Mouse (Mus musculus) neural tube, embryonic 13.5 days (tissue): ENCODE measurements around the gene Specc1l. TPM values are rescaled to one million over a fixed set of nuclear protein-coding genes. Genes with fewer than 3 reads are reported as not detected.
"Not testable (repeated sequence)": the region's sequence is repeated elsewhere in the genome, so short reads cannot be mapped to it uniquely, and the experiment has no call there.

Experiments used
- ATAC-seq: fragments of 200-750 bp; cut with Nextera tagmentation; 2 replicates; pipeline ENCODE4 v1.8.0; 2017; ENCODE audit warnings: low read depth, mild to moderate bottlenecking, moderate TSS enrichment, moderate library complexity
- H3K27ac ChIP-seq: fragments of 300-500 bp; sonication (generic); replicated peaks from 2 replicates; pipeline ENCODE4 v1.5.1; 2015; ENCODE audit warnings: moderate library complexity, mild to moderate bottlenecking, inconsistent platforms
- H3K27me3 ChIP-seq: fragments of 300-500 bp; sonication (generic); 2 replicates; pipeline ENCODE4 v1.6.1; 2015; ENCODE audit warnings: mild to moderate bottlenecking, inconsistent platforms
- H3K36me3 ChIP-seq: fragments of 300-500 bp; sonication (generic); 2 replicates; pipeline ENCODE4 v1.6.1; 2015; ENCODE audit warnings: mild to moderate bottlenecking, inconsistent platforms
- H3K4me1 ChIP-seq: fragments of 300-500 bp; sonication (generic); replicated peaks from 2 replicates; pipeline ENCODE4 v1.6.1; 2015; ENCODE audit warnings: inconsistent platforms
- H3K4me2 ChIP-seq: fragments of 300-500 bp; sonication (generic); 2 replicates; pipeline ENCODE4 v1.6.1; 2015; ENCODE audit warnings: inconsistent platforms, mild to moderate bottlenecking, moderate library complexity
- H3K4me3 ChIP-seq: fragments of 300-500 bp; sonication (generic); 2 replicates; pipeline ENCODE4 v1.5.1; 2015; ENCODE audit warnings: mild to moderate bottlenecking, inconsistent platforms
- H3K9ac ChIP-seq: fragments of 300-500 bp; sonication (generic); 2 replicates; pipeline ENCODE4 v1.6.1; 2015; ENCODE audit warnings: moderate library complexity, mild to moderate bottlenecking, inconsistent platforms
- H3K9me3 ChIP-seq: fragments of 300-500 bp; sonication (generic); 2 replicates; pipeline ENCODE4 v1.6.1; 2016; ENCODE audit warnings: inconsistent platforms
- WGBS: fragments of 180-500 bp; shearing (Covaris S2); methylation state at CpG from one replicate; pipeline ENCODE4 v1.1.7; 2015; 5-methylcytosine and 5-hydroxymethylcytosine counted together
- polyA plus RNA-seq: library from polyadenylated mRNA; unstranded; fragments of >200 nt; fragmentation: Nextera tagmentation; extraction: Ambion mirVana; gene quantifications from 2 replicates; pipeline ENCODE4 v1.2.1, GENCODE M21; 2015

Gene Specc1l
- polyA plus RNA-seq, 1 experiment from 2014 or later = 28.3 TPM

DNA sequence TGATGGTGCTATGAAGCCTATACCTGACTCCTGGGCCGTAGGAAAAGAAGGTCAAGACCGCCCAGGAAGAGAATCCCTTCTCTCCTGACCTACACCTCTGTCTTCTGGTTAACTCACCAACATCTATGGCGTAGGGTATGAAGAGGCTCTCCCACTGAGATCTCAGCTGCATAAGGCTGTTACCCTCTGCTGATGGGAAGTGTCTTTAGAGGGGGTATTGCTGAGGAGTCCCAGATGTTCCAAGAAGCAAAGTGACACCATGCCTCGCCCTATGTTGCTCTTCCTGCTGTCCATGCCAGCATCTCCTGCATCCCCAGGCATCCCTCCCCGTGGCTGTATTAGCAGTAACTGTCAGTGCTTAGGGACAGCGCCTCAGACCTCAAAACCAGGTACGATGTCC lies 127.5 kb downstream of the Specc1l start:
- H3K27me3 ChIP-seq = no peaks in the 10 kb centered on the region
- no peak overlapping the region for H3K27ac ChIP-seq
- no peak overlapping the region for H3K4me3 ChIP-seq
- H3K4me2 ChIP-seq = no peak overlapping the region
- H3K4me1 ChIP-seq = no peaks in the 10 kb centered on the region; the same call in 1 of the 2 replicates
- WGBS = 87% methylated on average over 7 of the region's 7 CpGs
- H3K9me3 ChIP-seq = no peaks in the 10 kb centered on the region
- ATAC-seq = no peak
- no peaks in the 10 kb centered on the region for H3K36me3 ChIP-seq
- H3K9ac ChIP-seq = no peak overlapping the region

DNA sequence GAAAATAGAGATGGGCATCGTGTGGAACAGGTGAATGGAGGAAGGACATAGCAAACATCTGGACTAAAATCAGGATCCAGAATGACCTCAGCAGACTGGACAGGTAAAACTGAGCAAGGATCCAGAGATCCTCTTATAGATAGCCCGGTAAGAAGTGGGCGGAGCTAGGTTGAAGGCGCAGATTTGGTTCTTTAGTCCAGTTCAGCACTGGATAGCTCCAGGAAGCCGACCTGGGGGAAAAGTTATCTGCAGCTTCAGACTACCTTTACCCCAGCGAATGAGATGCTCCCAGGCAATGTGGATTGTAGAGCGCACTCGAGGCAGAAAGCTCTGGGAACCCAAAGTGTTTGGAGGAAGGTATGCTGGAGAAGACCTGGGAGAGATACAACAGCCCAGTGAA lies 130.1 kb downstream of the Specc1l start:
- Histone ChIP-seq H3K4me1 (no peaks in the 10 kb centered on the region; the same call in 1 of the 2 replicates), H3K36me3 (no peaks in the 10 kb centered on the region), H3K9ac (no peak overlapping the region), H3K4me3 (no peak overlapping the region), H3K4me2 (no peak overlapping the region), H3K27me3 (no peaks in the 10 kb centered on the region), H3K9me3 (peaks cover 5% of the 10 kb centered on the region; the same call in 1 of the 2 replicates), H3K27ac (no peak overlapping the region)
- WGBS = 34% methylated on average over 8 of the region's 8 CpGs
- no peak for ATAC-seq

GRCm38 (mm10) chr10:75344563-75344962 lies 132.7 kb downstream of the Specc1l start:
- H3K36me3 ChIP-seq, H3K9ac ChIP-seq, H3K4me2 ChIP-seq, H3K27me3 ChIP-seq, H3K27ac ChIP-seq, H3K9me3 ChIP-seq, ATAC-seq, H3K4me1 ChIP-seq, H3K4me3 ChIP-seq: not testable (repeated sequence)
- WGBS = 52% methylated on average over 1 of the region's 1 CpGs

DNA sequence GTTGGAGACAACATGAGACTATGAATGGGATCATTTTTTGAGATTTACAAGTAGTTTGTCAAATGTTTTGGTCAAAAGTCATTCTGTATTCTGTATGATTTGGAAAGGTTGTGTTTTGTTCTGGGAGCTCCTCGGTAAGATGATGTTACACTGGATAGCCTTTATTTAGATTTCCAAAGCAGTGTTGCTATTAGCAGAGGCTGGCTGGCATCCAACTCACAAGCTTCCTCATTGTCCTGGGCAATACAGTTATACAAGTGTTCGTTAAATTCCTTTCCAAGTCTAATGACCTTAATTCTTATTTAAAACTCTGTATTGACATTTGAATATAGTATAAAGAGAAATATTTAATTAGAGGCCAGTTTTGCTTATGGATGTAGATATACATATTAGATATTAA lies 133.4 kb downstream of the Specc1l start:
- Histone ChIP-seq H3K9ac (no peak overlapping the region), H3K27me3 (no peaks in the 10 kb centered on the region)

DNA sequence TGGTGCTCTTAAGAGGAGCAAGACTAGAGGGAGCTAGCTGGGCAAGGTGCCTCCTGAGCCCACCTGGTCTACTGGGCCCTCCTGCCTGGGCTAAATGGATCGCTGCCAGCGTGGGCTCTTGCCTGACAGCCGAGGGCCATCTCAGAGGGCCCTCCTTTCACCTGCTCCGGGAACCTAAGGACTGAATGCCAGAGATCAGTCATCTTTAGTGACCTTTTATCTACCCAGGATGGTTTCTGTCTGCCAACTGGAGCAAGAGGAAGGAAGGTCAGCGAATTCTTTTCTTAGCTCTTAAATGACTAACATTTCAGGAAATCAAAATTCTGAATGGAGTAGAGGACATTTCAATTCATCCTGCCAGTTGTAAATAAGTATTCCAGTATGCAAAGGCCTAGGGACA lies 138.7 kb downstream of the Specc1l start:
- no peak overlapping the region for H3K4me3 ChIP-seq
- peaks cover 5% of the 10 kb centered on the region; the same call in 1 of the 2 replicates for H3K9me3 ChIP-seq
- no peak for ATAC-seq
- H3K4me1 ChIP-seq = no peaks in the 10 kb centered on the region
- H3K36me3 ChIP-seq = no peaks in the 10 kb centered on the region
- WGBS = 81% methylated on average over 5 of the region's 5 CpGs
- H3K4me2 ChIP-seq = no peak overlapping the region
- H3K27me3 ChIP-seq = no peaks in the 10 kb centered on the region
- H3K9ac ChIP-seq = no peak overlapping the region
- H3K27ac ChIP-seq = no peak overlapping the region

More for the DNA sequence above, 133.4 kb downstream of the Specc1l start:
- H3K9me3 ChIP-seq = peaks cover 5% of the 10 kb centered on the region; the same call in 1 of the 2 replicates
- no peak for ATAC-seq
- WGBS = 54% methylated on average over 2 of the region's 2 CpGs
- H3K4me3 ChIP-seq = no peak overlapping the region
- H3K36me3 ChIP-seq = no peaks in the 10 kb centered on the region
- H3K4me1 ChIP-seq = no peaks in the 10 kb centered on the region
- H3K4me2 ChIP-seq = no peak overlapping the region
- H3K27ac ChIP-seq = no peak overlapping the region

DNA sequence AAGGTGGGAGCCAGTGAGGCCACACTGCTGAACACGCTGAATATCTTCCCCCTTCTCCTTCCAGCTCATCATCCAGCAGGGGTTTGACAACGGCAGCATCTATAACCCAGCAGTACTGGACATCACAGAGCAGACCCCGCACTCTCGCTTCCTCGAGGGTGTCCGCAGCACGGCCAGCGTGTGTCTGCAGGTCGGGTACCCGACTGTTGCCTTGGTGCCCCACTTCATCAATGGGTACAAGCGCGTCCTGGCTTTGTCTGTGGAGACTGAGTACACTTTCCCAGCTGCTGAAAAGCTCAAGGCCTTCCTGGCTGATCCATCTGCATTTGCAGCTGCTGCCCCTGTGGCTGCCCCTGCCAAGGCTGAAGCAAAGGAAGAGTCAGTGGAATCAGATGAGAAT lies 140.7 kb downstream of the Specc1l start:
- Histone ChIP-seq H3K4me2 (no peak overlapping the region), H3K9ac (no peak overlapping the region), H3K4me1 (no peaks in the 10 kb centered on the region), H3K9me3 (no peaks in the 10 kb centered on the region), H3K4me3 (no peak overlapping the region), H3K27ac (no peak overlapping the region), H3K36me3 (no peaks in the 10 kb centered on the region), H3K27me3 (no peaks in the 10 kb centered on the region)
- WGBS = 97% methylated on average over 12 of the region's 12 CpGs
- no peak for ATAC-seq

GRCm38 (mm10) chr10:75353838-75354241 lies 142.0 kb downstream of the Specc1l start:
- H3K9me3 ChIP-seq, H3K27ac ChIP-seq, H3K4me1 ChIP-seq, H3K9ac ChIP-seq, H3K4me2 ChIP-seq, H3K36me3 ChIP-seq, H3K4me3 ChIP-seq, ATAC-seq, H3K27me3 ChIP-seq: not testable (repeated sequence)
- WGBS = 80% methylated on average over 8 of the region's 9 CpGs

GRCm38 (mm10) chr10:75355341-75355740 lies 143.5 kb downstream of the Specc1l start:
- no peak overlapping the region for H3K4me3 ChIP-seq
- H3K36me3 ChIP-seq = no peaks in the 10 kb centered on the region
- no peak overlapping the region for H3K27ac ChIP-seq
- H3K27me3 ChIP-seq = no peaks in the 10 kb centered on the region
- no peak overlapping the region for H3K4me2 ChIP-seq
- H3K4me1 ChIP-seq = no peaks in the 10 kb centered on the region
- no peak overlapping the region for H3K9ac ChIP-seq
- no peak for ATAC-seq
- H3K9me3 ChIP-seq = no peaks in the 10 kb centered on the region
- 85% methylated on average over 4 of the region's 4 CpGs for WGBS

Other genes starting within 250 kb of the Specc1l start
- 46.1 and 51.9 TPM in 2 replicates for gene Gnaz, start 244.9 kb upstream of the Specc1l start, polyA plus RNA-seq
- gene Rsph14, start 179.5 kb upstream of the Specc1l start, polyA plus RNA-seq = 0.35 TPM in 1 of 2 replicates, not detected in the other
- gene Rab36, start 175.0 kb upstream of the Specc1l start, polyA plus RNA-seq = 12.3 TPM in 2 replicates
- gene Bcr, start 151.5 kb upstream of the Specc1l start, polyA plus RNA-seq = 14.5 and 16.8 TPM in 2 replicates
- 4.4 and 4.9 TPM in 2 replicates for gene Adora2a, start 104.8 kb downstream of the Specc1l start, polyA plus RNA-seq
- gene Upb1, start 189.0 kb downstream of the Specc1l start, polyA plus RNA-seq = not detected in 2 replicates